Comparison of ENCODE assay signal across 8 mouse cellular contexts in genomic region chr10:66813850-66814564, GRCm38 (mm10).
DNase-seq lines count a peak whose midpoint lies in the region; ATAC-seq and TF ChIP-seq lines count a peak whose summit lies in the region.

No protein-coding gene starts in this region.

- no peak for TF ChIP-seq POLR2A in ES-Bruce4 (IDR thresholded peaks at IDR 0.05; ENCODE audit: insufficient read depth, low read length)

- WGBS in limb, embryonic 12.5 days, result 13% methylated on average over 15 of the region's 15 CpGs
- 14% methylated on average over 15 of the region's 15 CpGs for WGBS in neural tube, embryonic 12.5 days

- no peaks in the 10 kb centered on the region for H3K36me3 ChIP-seq in ES-Bruce4 (ENCODE audit: control insufficient read depth, insufficient read depth, low read length, poor library complexity, severe bottlenecking)
- no peaks in the 10 kb centered on the region for H3K36me3 ChIP-seq in limb, embryonic 12.5 days
- no peaks in the 10 kb centered on the region for H3K36me3 ChIP-seq in neural tube, embryonic 12.5 days

- H3K4me3 ChIP-seq in ES-Bruce4 (ENCODE audit: low read depth, low read length), result no peak overlapping the region; the same call in 1 of the 2 replicates
- peak overlapping the region; percentile 16; the same call in 1 of the 2 replicates for H3K4me3 ChIP-seq in limb, embryonic 12.5 days (replicated peaks)
- no peak overlapping the region for H3K4me3 ChIP-seq in neural tube, embryonic 12.5 days

- peak; percentile 73 for TF ChIP-seq CTCF in ES-Bruce4 (IDR thresholded peaks at IDR 0.05; ENCODE audit: low read depth, low read length)

- DNase-seq in adrenal gland, postnatal 10 days, result peak; percentile 31
- no peak for DNase-seq in adrenal gland, adult 18-20 months (ENCODE audit: low spot score in 2 of 2)
- peak; percentile 12 for DNase-seq in gonadal fat pad, adult 2 months (ENCODE audit: low read depth)
- no peak for DNase-seq in layer of hippocampus, adult 18-20 months (ENCODE audit: low spot score in 2 of 2)
- no peak for DNase-seq in urinary bladder, postnatal 10 days (ENCODE audit: low spot score)

- H3K4me1 ChIP-seq in ES-Bruce4 (ENCODE audit: control insufficient read depth, insufficient read depth, low read length), result no peaks in the 10 kb centered on the region
- peaks cover 13% of the 10 kb centered on the region; the same call in 1 of the 2 replicates for H3K4me1 ChIP-seq in limb, embryonic 12.5 days (replicated peaks)
- no peaks in the 10 kb centered on the region for H3K4me1 ChIP-seq in neural tube, embryonic 12.5 days

- H3K9me3 ChIP-seq in ES-Bruce4 (replicated peaks; ENCODE audit: control insufficient read depth, insufficient read depth, low read length, poor library complexity, severe bottlenecking), result no peaks in the 10 kb centered on the region
- H3K9me3 ChIP-seq in limb, embryonic 12.5 days, result no peaks in the 10 kb centered on the region
- no peaks in the 10 kb centered on the region for H3K9me3 ChIP-seq in neural tube, embryonic 12.5 days

- peak; percentile 64; the same call in 1 of the 2 replicates for ATAC-seq in limb, embryonic 12.5 days (ENCODE audit: insufficient number of reproducible peaks, insufficient read depth, low FRiP score, low TSS enrichment, low read depth)
- ATAC-seq in neural tube, embryonic 12.5 days (ENCODE audit: low FRiP score, low read depth), result peak; percentile 26; the same call in 1 of the 2 replicates

- H3K4me2 ChIP-seq in limb, embryonic 12.5 days, result peak overlapping the region; percentile 44
- H3K4me2 ChIP-seq in neural tube, embryonic 12.5 days (replicated peaks), result peak overlapping the region; percentile 40

- no peak overlapping the region for H3K27ac ChIP-seq in ES-Bruce4 (ENCODE audit: insufficient read depth, low read length)
- H3K27ac ChIP-seq in limb, embryonic 12.5 days, result no peak overlapping the region
- H3K27ac ChIP-seq in neural tube, embryonic 12.5 days, result no peak overlapping the region

- H3K9ac ChIP-seq in ES-Bruce4 (ENCODE audit: low read depth, poor library complexity, severe bottlenecking), result no peak overlapping the region
- H3K9ac ChIP-seq in limb, embryonic 12.5 days (replicated peaks), result no peak overlapping the region
- H3K9ac ChIP-seq in neural tube, embryonic 12.5 days, result no peak overlapping the region

- no peak for TF ChIP-seq EP300 in ES-Bruce4 (IDR thresholded peaks at IDR 0.05; ENCODE audit: insufficient read depth, low read depth, low read length)

- no peaks in the 10 kb centered on the region for H3K27me3 ChIP-seq in ES-Bruce4 (ENCODE audit: control insufficient read depth, insufficient read depth, low read length, poor library complexity, severe bottlenecking)
- H3K27me3 ChIP-seq in limb, embryonic 12.5 days, result peaks cover 34% of the 10 kb centered on the region
- no peaks in the 10 kb centered on the region for H3K27me3 ChIP-seq in neural tube, embryonic 12.5 days (replicated peaks)

Comparison
In these comparisons a context has a peak if more than half of its experiments do, and no peak if none do; other contexts are left out.
1. DNase-seq: peak in adrenal gland, postnatal 10 days (single experiment) and gonadal fat pad, adult 2 months (single experiment); none in adrenal gland, adult 18-20 months (0 of 2), layer of hippocampus, adult 18-20 months (0 of 2) and urinary bladder, postnatal 10 days (single experiment).